Mouse (Mus musculus) testis, adult 2 months (tissue): ENCODE results near the gene Hccs. TPM values are rescaled to one million over a fixed set of nuclear protein-coding genes. Genes with fewer than 3 reads are reported as not detected.
"Not testable (repeated sequence)": the region's sequence is repeated elsewhere in the genome, so short reads cannot be mapped to it uniquely, and the experiment has no call there.

Experiments
- H3K27ac ChIP-seq: fragments of 200-500 bp; 2 replicates; pipeline ENCODE4 v1.5.1; 2012; ENCODE audit warnings: low read depth, low read length; ENCODE audit not compliant: control insufficient read depth, insufficient read depth
- H3K27me3 ChIP-seq: fragments of 200-500 bp; 2 replicates; pipeline ENCODE4 v1.6.1; 2012; ENCODE audit warnings: mild to moderate bottlenecking, low read length, moderate library complexity; ENCODE audit not compliant: control insufficient read depth, insufficient read depth
- H3K36me3 ChIP-seq: fragments of 200-500 bp; 2 replicates; pipeline ENCODE4 v1.6.1; 2012; ENCODE audit warnings: mild to moderate bottlenecking, low read length; ENCODE audit not compliant: control insufficient read depth, insufficient read depth
- H3K4me1 ChIP-seq: fragments of 200-500 bp; 2 replicates; pipeline ENCODE4 v1.6.1; 2012; ENCODE audit warnings: low read length; ENCODE audit not compliant: control insufficient read depth, insufficient read depth
- H3K4me3 ChIP-seq: fragments of 200-500 bp; 2 replicates; pipeline ENCODE4 v1.5.1; 2012; ENCODE audit warnings: low read depth, mild to moderate bottlenecking, low read length, moderate library complexity, mixed read lengths; ENCODE audit not compliant: control insufficient read depth
- CTCF ChIP-seq: fragments of 200-500 bp; IDR thresholded peaks from 2 replicates; pipeline ENCODE4 v1.5.1; 2012; ENCODE audit warnings: low read depth, mild to moderate bottlenecking, inconsistent platforms, low read length, moderate library complexity; ENCODE audit not compliant: control insufficient read depth, insufficient read depth, insufficient replicate concordance
- POLR2A ChIP-seq: fragments of 200-500 bp; IDR thresholded peaks from 2 replicates; pipeline ENCODE4 v1.6.1; 2012; ENCODE audit warnings: low read depth, mild to moderate bottlenecking, inconsistent platforms, low read length, moderate library complexity; ENCODE audit not compliant: control insufficient read depth
- polyA plus RNA-seq: library from polyadenylated mRNA; depleted of rRNA; stranded (reverse); fragments of >200 nt; gene quantifications from 2 replicates; pipeline ENCODE4 v1.2.3, GENCODE M21; 2012; rRNA removed

Gene Hccs
- 2.3 and 2.9 TPM in 2 replicates for polyA plus RNA-seq

DNA sequence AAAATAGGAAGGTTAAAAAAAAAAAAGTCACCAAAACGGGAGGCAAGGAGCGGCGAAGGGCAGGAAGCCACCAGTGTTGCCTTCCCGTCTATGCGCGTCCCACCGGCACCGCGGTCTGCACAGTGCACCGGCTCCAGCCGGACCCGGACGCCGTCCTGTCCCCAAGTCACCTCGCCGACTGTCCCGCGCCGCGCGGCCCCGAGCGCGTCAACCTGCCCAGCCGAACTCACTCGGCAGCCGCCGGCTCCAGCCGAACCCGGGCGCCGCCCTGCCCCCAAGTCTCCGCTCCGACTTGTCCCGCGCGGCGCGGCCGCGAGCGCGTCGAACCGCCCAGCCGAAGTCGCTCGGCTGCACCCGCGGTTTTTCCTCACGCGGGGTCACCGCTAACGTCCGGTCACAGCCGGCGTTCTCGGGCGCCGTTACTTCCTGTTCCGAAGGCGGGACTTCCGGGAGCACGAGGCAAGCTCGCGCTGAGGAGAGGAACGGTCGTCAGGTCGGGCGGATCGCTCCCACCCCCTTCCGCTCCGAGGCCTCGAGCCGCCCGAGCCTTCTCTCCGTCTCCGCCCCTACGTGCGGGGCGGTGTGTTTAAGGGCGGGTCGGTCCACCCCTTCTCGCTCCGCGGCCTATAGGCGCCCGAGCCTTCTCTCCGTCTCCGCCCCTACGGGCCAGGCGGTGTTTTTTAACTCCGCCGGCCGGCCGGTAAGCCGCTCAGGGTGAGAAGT is at the start of gene Hccs:
TSS of gene Hccs (minus strand) at position 428 of the 723 bp plus-strand sequence.
- Histone ChIP-seq H3K27me3 (no peaks in the 10 kb centered on the region), H3K27ac (peak within 1 kb of the TSS; percentile 75), H3K36me3 (no peaks in the 10 kb centered on the region), H3K4me3 (peak within 1 kb of the TSS; percentile 80), H3K4me1 (peaks cover 2% of the 10 kb centered on the region; the same call in 1 of the 2 replicates)
- TF ChIP-seq CTCF (no peak), POLR2A (peak; percentile 56; the same call in 1 of the 2 replicates)

DNA sequence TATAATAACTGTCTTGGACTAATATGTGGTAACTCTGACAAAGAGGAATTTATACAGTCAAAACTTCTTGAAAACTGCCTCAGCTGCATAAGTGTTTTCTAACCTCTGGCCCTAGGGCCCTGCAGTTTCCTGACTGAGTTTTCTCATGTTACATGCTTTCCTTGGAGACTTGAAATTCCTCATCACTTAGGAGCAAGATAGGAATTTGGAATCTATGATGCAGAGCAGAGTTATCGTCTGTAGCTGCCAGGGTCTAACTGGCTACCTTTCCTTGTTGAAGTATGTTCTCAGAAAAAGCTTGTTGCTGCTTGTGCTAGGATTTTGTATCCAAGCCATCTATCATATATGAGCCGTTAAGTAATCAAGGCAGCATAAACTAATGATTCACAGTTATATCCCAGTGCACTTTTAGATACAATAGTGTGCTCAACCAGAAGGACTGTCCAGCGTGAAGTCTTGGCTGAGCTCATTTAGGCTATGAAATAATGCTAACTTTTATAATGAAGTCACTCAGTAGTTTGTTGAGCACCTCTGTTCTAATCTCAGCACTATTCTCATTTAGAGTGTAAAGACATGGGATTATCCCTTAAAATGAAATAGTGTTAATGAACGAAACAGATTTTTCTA is 37.1 kb upstream of the Hccs start:
- TF ChIP-seq POLR2A (no peak), CTCF (no peak)
- H3K4me3 ChIP-seq: no peak overlapping the region
- no peaks in the 10 kb centered on the region for H3K36me3 ChIP-seq
- no peaks in the 10 kb centered on the region for H3K4me1 ChIP-seq
- no peaks in the 10 kb centered on the region for H3K27me3 ChIP-seq
- H3K27ac ChIP-seq: no peak overlapping the region

- TF ChIP-seq CTCF (no peak), POLR2A (no peak)
- Histone ChIP-seq H3K27ac (no peak overlapping the region), H3K4me3 (no peak overlapping the region), H3K27me3 (no peaks in the 10 kb centered on the region), H3K36me3 (no peaks in the 10 kb centered on the region), H3K4me1 (no peaks in the 10 kb centered on the region)
Measured at GRCm38 (mm10) chrX:169338213-169338612, 18.0 kb upstream of the Hccs start.

DNA sequence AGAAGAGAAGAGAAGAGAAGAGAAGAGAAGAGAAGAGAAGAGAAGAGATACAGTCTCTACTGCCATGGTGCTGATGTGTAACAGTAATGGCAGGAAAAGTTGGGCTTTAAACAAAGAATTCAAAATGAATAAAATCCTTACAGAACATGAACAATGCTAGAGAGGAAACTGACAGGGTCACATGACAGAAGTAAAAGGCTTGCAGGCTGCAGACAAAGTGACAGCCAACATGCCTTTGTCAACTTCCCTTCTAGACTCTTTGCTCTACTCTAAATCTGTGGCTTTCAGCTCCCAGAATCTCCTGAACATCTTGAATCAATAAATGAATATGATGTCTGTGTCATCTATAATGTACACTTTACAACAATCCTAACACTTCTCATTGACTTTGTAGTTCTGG is 17.4 kb upstream of the Hccs start:
- Histone ChIP-seq H3K27ac (no peak overlapping the region), H3K4me1 (no peaks in the 10 kb centered on the region), H3K36me3 (no peaks in the 10 kb centered on the region), H3K4me3 (no peak overlapping the region), H3K27me3 (no peaks in the 10 kb centered on the region)
- TF ChIP-seq CTCF (no peak), POLR2A (no peak)

GRCm38 (mm10) chrX:169332264-169332663 is 12.1 kb upstream of the Hccs start:
- Histone ChIP-seq H3K4me3 (no peak overlapping the region), H3K27ac (no peak overlapping the region), H3K27me3 (no peaks in the 10 kb centered on the region), H3K4me1 (no peaks in the 10 kb centered on the region), H3K36me3 (no peaks in the 10 kb centered on the region)
- TF ChIP-seq CTCF: no peak
- no peak for TF ChIP-seq POLR2A

- Histone ChIP-seq H3K27ac (no peak overlapping the region), H3K4me3 (no peak overlapping the region), H3K27me3 (no peaks in the 10 kb centered on the region), H3K36me3 (no peaks in the 10 kb centered on the region), H3K4me1 (no peaks in the 10 kb centered on the region)
- TF ChIP-seq CTCF: no peak
- TF ChIP-seq POLR2A: no peak
Measured at GRCm38 (mm10) chrX:169325929-169326595, 5.9 kb upstream of the Hccs start.

DNA sequence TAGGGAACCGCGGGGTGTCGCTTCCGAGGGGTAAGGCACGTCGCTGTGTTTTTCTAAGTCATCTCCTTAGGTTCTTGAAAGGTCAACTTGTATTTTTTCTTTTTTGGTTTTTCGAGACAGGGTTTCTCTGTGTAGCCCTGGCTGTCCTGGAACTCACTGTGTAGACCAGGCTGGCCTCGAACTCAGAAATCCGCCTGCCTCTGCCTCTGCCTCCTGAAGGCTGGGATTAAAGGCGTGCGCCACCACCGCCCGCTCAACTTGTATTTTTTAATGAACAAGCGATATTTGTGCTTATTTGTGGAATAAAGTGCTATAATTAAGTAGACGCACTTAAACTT is 465 bp upstream of the Hccs start:
- Histone ChIP-seq H3K27ac (peak overlapping the region; percentile 75), H3K4me3 (peak overlapping the region; percentile 80)
- not testable (repeated sequence) for H3K4me1 ChIP-seq, H3K36me3 ChIP-seq, H3K27me3 ChIP-seq
